In genomic region chr11:5525418-5525817, GRCm38 (mm10) we compare ENCODE assay signal across 37 mouse cellular contexts. TPM values are rescaled to one million over a fixed set of nuclear protein-coding genes. Genes with fewer than 3 reads are reported as not detected.
"Had no signal": no experiment of that assay in that cellular context is flagged by ENCODE, and none has a peak within 500 bp of the region (broad histone marks: within the 10 kb centered on the region; RNA-seq: fewer than 3 reads in every experiment).

No protein-coding gene starts in this region.

- DNase-seq: gastrocnemius, postnatal 14 days; heart, postnatal 10 days; heart, postnatal 4 days; kidney, adult 18-20 months; kidney, adult 8-10 months; kidney, postnatal 10 days; kidney, postnatal 4 days; left cerebral cortex, postnatal 4 days had no signal

- H3K9ac ChIP-seq: heart, embryonic 12.5 days; hindbrain, embryonic 12.5 days; hindbrain, embryonic 14.5 days; intestine, embryonic 15.5 days; limb, embryonic 13.5 days; limb, embryonic 15.5 days; liver, embryonic 12.5 days; liver, embryonic 14.5 days had no signal

- H3K27ac ChIP-seq: heart, embryonic 10.5 days; hindbrain, embryonic 10.5 days; hindbrain, embryonic 12.5 days; hindbrain, embryonic 14.5 days; intestine, embryonic 15.5 days; layer of hippocampus, adult 2 months; left cerebral cortex, adult 2 months; limb, embryonic 13.5 days; limb, embryonic 15.5 days; liver, embryonic 12.5 days; liver, embryonic 14.5 days had no signal

- H3K27me3 ChIP-seq: heart, embryonic 12.5 days; hindbrain, embryonic 12.5 days; intestine, embryonic 15.5 days; limb, embryonic 13.5 days; limb, embryonic 15.5 days; liver, embryonic 12.5 days had no signal

- H3K9me3 ChIP-seq: heart, embryonic 10.5 days; heart, embryonic 12.5 days; hindbrain, embryonic 10.5 days; hindbrain, embryonic 12.5 days; intestine, embryonic 15.5 days; limb, embryonic 13.5 days; limb, embryonic 15.5 days; liver, embryonic 12.5 days had no signal

- H3K4me2 ChIP-seq: heart, embryonic 12.5 days; hindbrain, embryonic 12.5 days; hindbrain, embryonic 14.5 days; intestine, embryonic 15.5 days; limb, embryonic 13.5 days; limb, embryonic 15.5 days; liver, embryonic 12.5 days had no signal

- H3K4me3 ChIP-seq: heart, embryonic 10.5 days; heart, embryonic 12.5 days; hindbrain, embryonic 10.5 days; hindbrain, embryonic 12.5 days; intestine, embryonic 15.5 days; layer of hippocampus, adult 2 months; left cerebral cortex, adult 2 months; limb, embryonic 13.5 days; limb, embryonic 15.5 days; liver, embryonic 12.5 days had no signal

RNA-seq across cellular contexts. Expression of gene Ankrd36, which starts 44.1 kb away (rescaled TPM):
- total RNA-seq: gastrocnemius, adult 18-20 months; gastrocnemius, adult 8-10 months; gastrocnemius, postnatal 14 days; gastrocnemius, postnatal 4 days; granulocyte monocyte progenitor cell, adult 5-6 weeks; heart, adult 8-10 months; heart, postnatal 10 days; heart, postnatal 25 days; heart, postnatal 4 days; layer of hippocampus, adult 2 months; layer of hippocampus, postnatal 10 days; layer of hippocampus, postnatal 25 days; left cerebral cortex, adult 2 months; left cerebral cortex, postnatal 25 days; left cerebral cortex, postnatal 4 days had no signal
- polyA plus RNA-seq: heart, embryonic 14.5 days; heart, embryonic 16.5 days; hindbrain, embryonic 10.5 days; hindbrain, embryonic 14.5 days; hindbrain, embryonic 16.5 days; inflammation-experienced regulatory T-cells, adult 6 months; intestine, postnatal 0 days; kidney, embryonic 14.5 days; kidney, embryonic 16.5 days; limb, embryonic 11.5 days; limb, embryonic 15.5 days had no signal
